Mouse (Mus musculus): ENCODE results near the gene Ankrd17.

Ankrd17 gene

GRCm38 (mm10) chr5:90366121-90367066 lies at the start of gene Ankrd17:
Gene Ankrd17, minus strand, starts transcription at chr5:90366577.
- peak; percentile 83 for DNase-seq (ENCODE audit: low read depth, low spot score)

- no peak for DNase-seq (ENCODE audit: low read depth, low spot score)
These were observed 48.5 kb upstream of the Ankrd17 start for GRCm38 (mm10) chr5:90414925-90415295.

GRCm38 (mm10) chr5:90414142-90414924 lies 48.0 kb upstream of the Ankrd17 start:
- DNase-seq (ENCODE audit: low read depth, low spot score) = no peak

GRCm38 (mm10) chr5:90405210-90405609 lies 38.8 kb upstream of the Ankrd17 start:
- no peak for DNase-seq (ENCODE audit: low read depth, low spot score)

GRCm38 (mm10) chr5:90396817-90397216 lies 30.4 kb upstream of the Ankrd17 start:
- DNase-seq (ENCODE audit: low read depth, low spot score) = no peak

- no peak for DNase-seq (ENCODE audit: low read depth, low spot score)
These were observed 27.9 kb upstream of the Ankrd17 start for GRCm38 (mm10) chr5:90394322-90394721.

- DNase-seq (ENCODE audit: low read depth, low spot score) = no peak
These were observed 27.4 kb upstream of the Ankrd17 start for GRCm38 (mm10) chr5:90393764-90394163.

GRCm38 (mm10) chr5:90383080-90383479 lies 16.7 kb upstream of the Ankrd17 start:
- DNase-seq (ENCODE audit: low read depth, low spot score) = no peak

GRCm38 (mm10) chr5:90381458-90381857 lies 15.1 kb upstream of the Ankrd17 start:
- DNase-seq (ENCODE audit: low read depth, low spot score) = no peak

GRCm38 (mm10) chr5:90373708-90374107 lies 7.3 kb upstream of the Ankrd17 start:
- no peak for DNase-seq (ENCODE audit: low read depth, low spot score)

GRCm38 (mm10) chr5:90370401-90370800 lies 4.0 kb upstream of the Ankrd17 start:
- no peak for DNase-seq (ENCODE audit: low read depth, low spot score)

GRCm38 (mm10) chr5:90367067-90367303 lies 608 bp upstream of the Ankrd17 start, which contains the start of gene Gm9958:
Gene Gm9958, plus strand, starts transcription at chr5:90367204.
- no peak for DNase-seq (ENCODE audit: low read depth, low spot score)

- peak; percentile 47 for DNase-seq (ENCODE audit: low read depth, low spot score)
These were observed 1.0 kb downstream of the Ankrd17 start for GRCm38 (mm10) chr5:90365141-90365951.

- peak; percentile 73 for DNase-seq (ENCODE audit: low read depth, low spot score)
These were observed 1.9 kb downstream of the Ankrd17 start for GRCm38 (mm10) chr5:90364526-90364925.

GRCm38 (mm10) chr5:90355824-90356223 lies 10.6 kb downstream of the Ankrd17 start:
- no peak for DNase-seq (ENCODE audit: low read depth, low spot score)

- DNase-seq (ENCODE audit: low read depth, low spot score) = no peak
These were observed 12.6 kb downstream of the Ankrd17 start for GRCm38 (mm10) chr5:90353552-90354317.

- no peak for DNase-seq (ENCODE audit: low read depth, low spot score)
These were observed 19.5 kb downstream of the Ankrd17 start for GRCm38 (mm10) chr5:90346877-90347276.

GRCm38 (mm10) chr5:90340847-90341246 lies 25.5 kb downstream of the Ankrd17 start:
- DNase-seq (ENCODE audit: low read depth, low spot score) = no peak

GRCm38 (mm10) chr5:90339953-90340343 lies 26.4 kb downstream of the Ankrd17 start:
- DNase-seq (ENCODE audit: low read depth, low spot score) = no peak

- DNase-seq (ENCODE audit: low read depth, low spot score) = no peak
These were observed 27.0 kb downstream of the Ankrd17 start for GRCm38 (mm10) chr5:90339129-90339952.

All from c-Kit-negative CD71-positive TER-119-positive erythroid progenitor cells, embryonic 14.5 days (primary cell).